Mouse (Mus musculus): ENCODE results near the gene Hfe.

- 0 out of 2 replicates have a peak, but pooled peaks have one; percentile 21 for TF ChIP-seq CTCF (conservative IDR thresholded peaks at IDR 0.05; ENCODE audit: low read length)
- no peak for TF ChIP-seq POU5F1 (IDR thresholded peaks at IDR 0.05; ENCODE audit: borderline replicate concordance, low read length)
- TF ChIP-seq NANOG (IDR thresholded peaks at IDR 0.05; ENCODE audit: borderline replicate concordance, low read length) = no peak
Measured at GRCm38 (mm10) chr13:23759916-23760239, 49.2 kb upstream of the Hfe start.
